Mouse (Mus musculus) myocyte (in vitro differentiated cells): ENCODE data around the gene Olfr1264.

Experiments
- E2F4 ChIP-seq: IDR thresholded peaks from one replicate; pipeline ENCODE4 v1.6.1; 2011; ENCODE audit warnings: mild to moderate bottlenecking, control low read depth, moderate library complexity; ENCODE audit not compliant: insufficient read depth
- MAX ChIP-seq: IDR thresholded peaks from one replicate; pipeline ENCODE4 v1.6.1; 2011; ENCODE audit warnings: low read depth, mild to moderate bottlenecking, control low read depth
- MYOD1 ChIP-seq, 3 experiments: IDR thresholded peaks; one replicate each; pipeline ENCODE4 v1.6.1; 2011; ENCODE audit warnings: control low read depth in 2 of 3, low read depth in 2 of 3, mild to moderate bottlenecking in 2 of 3, moderate library complexity in 1 of 3; ENCODE audit not compliant: insufficient read length in 2 of 3, control insufficient read depth in 1 of 3
- MYOG ChIP-seq, 3 experiments: IDR thresholded peaks; one replicate each; pipeline ENCODE4 v1.6.1; 2011; ENCODE audit warnings: control low read depth in 2 of 3, low read depth in 2 of 3, mild to moderate bottlenecking in 2 of 3; ENCODE audit not compliant: insufficient read length in 2 of 3, control insufficient read depth in 1 of 3, insufficient read depth in 1 of 3
- POLR2A ChIP-seq: IDR thresholded peaks from one replicate; pipeline ENCODE4 v1.6.1; 2011; ENCODE audit warnings: low read depth, mild to moderate bottlenecking, control low read depth, moderate library complexity; ENCODE audit not compliant: insufficient read length
- POLR2AphosphoS2 ChIP-seq: IDR thresholded peaks from one replicate; pipeline ENCODE4 v1.6.1; 2011; ENCODE audit warnings: low read depth, control low read depth; ENCODE audit not compliant: insufficient read length
- REST ChIP-seq: IDR thresholded peaks from one replicate; pipeline ENCODE4 v1.6.1; 2011; ENCODE audit warnings: mild to moderate bottlenecking, control low read depth, moderate library complexity; ENCODE audit not compliant: insufficient read depth, insufficient read length
- SRF ChIP-seq: IDR thresholded peaks from one replicate; pipeline ENCODE4 v1.6.1; 2011; ENCODE audit warnings: low read depth; ENCODE audit not compliant: control insufficient read depth, insufficient read length
- TCF12 ChIP-seq: IDR thresholded peaks from one replicate; pipeline ENCODE4 v1.6.1; 2011; ENCODE audit warnings: mild to moderate bottlenecking, control low read depth; ENCODE audit not compliant: poor library complexity, insufficient read depth, severe bottlenecking
- TCF3 ChIP-seq: IDR thresholded peaks from one replicate; pipeline ENCODE4 v1.6.1; 2011; ENCODE audit warnings: low read depth, control low read depth; ENCODE audit not compliant: insufficient read length
- USF1 ChIP-seq: IDR thresholded peaks from one replicate; pipeline ENCODE4 v1.6.1; 2011; ENCODE audit warnings: low read depth, mild to moderate bottlenecking, control low read depth, moderate library complexity

GRCm38 (mm10) chr2:90035037-90035436, 9.7 kb upstream of the Olfr1264 start, which contains the start of gene Olfr1265:
- TF ChIP-seq MYOD1 (IDR thresholded peaks at IDR 0.05; ENCODE audit: control insufficient read depth in 1 of 3, insufficient read length in 2 of 3, low read depth in 2 of 3) (no peak), POLR2A (no peak), E2F4 (no peak), TCF12 (no peak), REST (no peak), MAX (no peak), USF1 (no peak), POLR2AphosphoS2 (no peak), MYOG (IDR thresholded peaks at IDR 0.05; ENCODE audit: control insufficient read depth in 1 of 3, insufficient read depth in 1 of 3, insufficient read length in 2 of 3, low read depth in 2 of 3) (no peak), SRF (no peak), TCF3 (no peak)
